13 mouse cellular contexts compared by ENCODE assay signal in genomic region chr7:120980041-120980440, GRCm38 (mm10). TPM values are rescaled to one million over a fixed set of nuclear protein-coding genes. Genes with fewer than 3 reads are reported as not detected.
DNase-seq lines count a peak whose midpoint lies in the region; ATAC-seq and TF ChIP-seq lines count a peak whose summit lies in the region.
"Had no signal": no experiment of that assay in that cellular context is flagged by ENCODE, and none has a peak within 500 bp of the region (broad histone marks: within the 10 kb centered on the region; RNA-seq: fewer than 3 reads in every experiment).

No protein-coding gene starts in this region.

- H3K4me1 ChIP-seq in heart, embryonic 10.5 days, result peaks cover 23% of the 10 kb centered on the region
- H3K4me1 ChIP-seq in G1E (ENCODE audit: insufficient read depth, low read depth, low read length), result peaks cover 57% of the 10 kb centered on the region
- peaks cover 59% of the 10 kb centered on the region for H3K4me1 ChIP-seq in liver, embryonic 13.5 days (replicated peaks)

- H3K9me3 ChIP-seq in heart, embryonic 10.5 days, result no peaks in the 10 kb centered on the region
- no peaks in the 10 kb centered on the region for H3K9me3 ChIP-seq in G1E (replicated peaks)
- no peaks in the 10 kb centered on the region for H3K9me3 ChIP-seq in liver, embryonic 13.5 days (replicated peaks)

- no peaks in the 10 kb centered on the region for H3K36me3 ChIP-seq in heart, embryonic 10.5 days
- H3K36me3 ChIP-seq in G1E (replicated peaks), result peaks cover 6% of the 10 kb centered on the region
- H3K36me3 ChIP-seq in liver, embryonic 13.5 days, result peaks cover 12% of the 10 kb centered on the region

- DNase-seq in heart, embryonic 10.5 days (ENCODE audit: low spot score), result no peak
- no peak for DNase-seq in heart, postnatal 4 days
- DNase-seq in G1E (ENCODE audit: low spot score), result peak; percentile 34
- DNase-seq in liver, embryonic 13.5 days, result peak; percentile 80
- DNase-seq in cerebellum, postnatal 25 days, result no peak
- no peak for DNase-seq in frontal cortex, postnatal 36 days (ENCODE audit: low spot score in 2 of 2)
- no peak for DNase-seq in cerebellum, adult 9-11 months
- DNase-seq: gastrocnemius, postnatal 36 days had no signal

- H3K4me2 ChIP-seq in liver, embryonic 13.5 days, result peak overlapping the region; percentile 83

- peak overlapping the region; percentile 95 for H3K9ac ChIP-seq in liver, embryonic 13.5 days

- no peak for TF ChIP-seq CTCF in G1E (IDR thresholded peaks at IDR 0.05; ENCODE audit: low read depth, low read length)

- H3K27me3 ChIP-seq in heart, embryonic 10.5 days (ENCODE audit: insufficient read depth, poor library complexity, severe bottlenecking), result no peaks in the 10 kb centered on the region
- peaks cover 2% of the 10 kb centered on the region; the same call in 1 of the 2 replicates for H3K27me3 ChIP-seq in G1E (ENCODE audit: insufficient read depth, low read length)
- no peaks in the 10 kb centered on the region; the same call in 1 of the 2 replicates for H3K27me3 ChIP-seq in liver, embryonic 13.5 days

- peak overlapping the region; percentile 98; the same call in 1 of the 2 replicates for H3K4me3 ChIP-seq in heart, embryonic 10.5 days
- H3K4me3 ChIP-seq in G1E (ENCODE audit: low read depth, low read length), result no peak overlapping the region; the same call in 1 of the 2 replicates
- H3K4me3 ChIP-seq in liver, embryonic 13.5 days (replicated peaks), result peak overlapping the region; percentile 95
- H3K4me3 ChIP-seq: left cerebral cortex, adult 2 months had no signal

- 45% methylated on average over 4 of the region's 4 CpGs for WGBS in heart, embryonic 10.5 days
- WGBS in liver, embryonic 13.5 days (ENCODE audit: insufficient replicate concordance), result 14% methylated on average over 4 of the region's 4 CpGs

- H3K27ac ChIP-seq in heart, embryonic 10.5 days, result peak overlapping the region; percentile 23; the same call in 1 of the 2 replicates
- H3K27ac ChIP-seq in liver, embryonic 13.5 days, result peak overlapping the region; percentile 98
- H3K27ac ChIP-seq: left cerebral cortex, adult 2 months; macrophage had no signal

- ATAC-seq in G1E (ENCODE audit: extremely low read depth, insufficient number of reproducible peaks, low FRiP score, poor library complexity, severe bottlenecking), result peak; percentile 36; the same call in 1 of the 2 replicates
- peak; percentile 66 for ATAC-seq in erythroid progenitor cell, adult 5-6 weeks (replicated peaks; ENCODE audit: low FRiP score, poor library complexity, severe bottlenecking)
- peak; percentile 83 for ATAC-seq in liver, embryonic 13.5 days (ENCODE audit: low read depth)

RNA-seq across cellular contexts. Expression of gene Cdr2, which starts 2.1 kb away (rescaled TPM):
- polyA plus RNA-seq in heart, embryonic 10.5 days (2016; fragmentation: Nextera tagmentation; extraction: Ambion mirVana), result 10.3 and 14.4 TPM in 2 replicates
- 10 to 100 TPM; 20.7 to 29.2 TPM for total RNA-seq in heart, postnatal 4 days (2021)
- total RNA-seq in G1E (2014; fragmentation: Nextera tagmentation) (12.8 and 20.0 TPM in 2 replicates), G1E (2017) (12.7 and 14.0 TPM in 2 replicates)
- polyA plus RNA-seq in G1E (2012), result 7.7 and 8.0 TPM in 2 replicates
- total RNA-seq in erythroid progenitor cell, adult 5-6 weeks (2015; ENCODE audit: low replicate concordance), result 226 and 240 TPM in 2 replicates
- 362 and 391 TPM in 2 replicates for total RNA-seq in erythroid progenitor cell, adult 5-6 weeks (2017; ENCODE audit: low replicate concordance)
- 38.1 and 39.1 TPM in 2 replicates for polyA plus RNA-seq in liver, embryonic 13.5 days (2015; fragmentation: Nextera tagmentation; extraction: Ambion mirVana)

RNA-seq across cellular contexts. Expression of gene Mfsd13b, which starts 2.3 kb away (rescaled TPM):
- 0.11 TPM in 1 of 2 replicates, not detected in the other for polyA plus RNA-seq in heart, embryonic 10.5 days (2016; fragmentation: Nextera tagmentation; extraction: Ambion mirVana)
- total RNA-seq in heart, postnatal 4 days (2021), result not detected
- total RNA-seq in G1E (2014; fragmentation: Nextera tagmentation) (4.5 TPM in 1 of 2 replicates, not detected in the other), G1E (2017) (0.38 TPM in 1 of 2 replicates, not detected in the other)
- polyA plus RNA-seq in G1E (2012), result not detected in 2 replicates
- not detected in 2 replicates for total RNA-seq in erythroid progenitor cell, adult 5-6 weeks (2015; ENCODE audit: low replicate concordance)
- total RNA-seq in erythroid progenitor cell, adult 5-6 weeks (2017; ENCODE audit: low replicate concordance), result not detected in 2 replicates
- polyA plus RNA-seq in liver, embryonic 13.5 days (2015; fragmentation: Nextera tagmentation; extraction: Ambion mirVana), result not detected in 2 replicates
- total RNA-seq: gastrocnemius, postnatal 36 days had no signal
- polyA plus RNA-seq: embryonic facial prominence, embryonic 11.5 days; kidney, embryonic 14.5 days had no signal

RNA-seq across cellular contexts. Expression of gene Mettl9, which starts 54.2 kb away (rescaled TPM):
- 93.7 and 135 TPM in 2 replicates for polyA plus RNA-seq in heart, embryonic 10.5 days (2016; fragmentation: Nextera tagmentation; extraction: Ambion mirVana)
- 100 to 1,000 TPM; 127 TPM for total RNA-seq in heart, postnatal 4 days (2021)
- 61.2 and 70.9 TPM in 2 replicates for total RNA-seq in G1E (2014; fragmentation: Nextera tagmentation)
- total RNA-seq in G1E (2017), result 84.7 and 90.8 TPM in 2 replicates
- polyA plus RNA-seq in G1E (2012), result 30.3 and 33.9 TPM in 2 replicates
- 46.9 and 103 TPM in 2 replicates for total RNA-seq in erythroid progenitor cell, adult 5-6 weeks (2015; ENCODE audit: low replicate concordance)
- 43.6 and 67.9 TPM in 2 replicates for total RNA-seq in erythroid progenitor cell, adult 5-6 weeks (2017; ENCODE audit: low replicate concordance)
- polyA plus RNA-seq in liver, embryonic 13.5 days (2015; fragmentation: Nextera tagmentation; extraction: Ambion mirVana), result 50.9 and 59.3 TPM in 2 replicates

Comparison
In these comparisons a context has a peak if more than half of its experiments do, and no peak if none do; other contexts are left out.
1. DNase-seq: peak in G1E (single experiment) and liver, embryonic 13.5 days (single experiment); none in heart, embryonic 10.5 days (single experiment), heart, postnatal 4 days (single experiment), cerebellum, postnatal 25 days (0 of 2), frontal cortex, postnatal 36 days (0 of 2) and cerebellum, adult 9-11 months (single experiment).
2. RNA of gene Cdr2, which starts 2.1 kb away (total RNA-seq): 226 to 391 TPM in erythroid progenitor cell, adult 5-6 weeks; 20.7 to 29.2 TPM in heart, postnatal 4 days and 12.7 to 20.0 TPM in G1E; every median in the first group is over 4 times any median in the second.
3. Peak in every context shown above with its lines, with median percentiles within 50 percentile points of each other: ATAC-seq.